Mouse (Mus musculus) heart, postnatal 0 days (tissue): ENCODE results near the gene Dusp22. TPM values are rescaled to one million over a fixed set of nuclear protein-coding genes. Genes with fewer than 3 reads are reported as not detected.
A peak's percentile ranks its signal among the peaks of the same experiment; 100 is the strongest.

ENCODE experiments used
- ATAC-seq: fragments of 200-750 bp; cut with Nextera tagmentation; 2 replicates; pipeline ENCODE4 v1.8.0; 2017; ENCODE audit warnings: low read depth, moderate number of reproducible peaks, moderate library complexity; ENCODE audit not compliant: insufficient read depth
- DNase-seq: peaks from one replicate; pipeline ENCODE4 v3.0.0-alpha.2; 2016; ENCODE audit warnings: low spot score
- H3K27ac ChIP-seq: fragments of 300-500 bp; sonication (generic); 2 replicates; pipeline ENCODE4 v1.5.1; 2014; ENCODE audit warnings: low read depth, mild to moderate bottlenecking
- H3K27me3 ChIP-seq: fragments of 300-500 bp; sonication (generic); 2 replicates; pipeline ENCODE4 v1.6.1; 2014; ENCODE audit warnings: low read length, mixed read lengths; ENCODE audit not compliant: control insufficient read depth, insufficient read depth
- H3K36me3 ChIP-seq: fragments of 300-500 bp; sonication (generic); replicated peaks from 2 replicates; pipeline ENCODE4 v1.6.1; 2014; ENCODE audit warnings: low read length, mixed read lengths; ENCODE audit not compliant: control insufficient read depth, insufficient read depth
- H3K4me1 ChIP-seq: fragments of 300-500 bp; sonication (generic); 2 replicates; pipeline ENCODE4 v1.6.1; 2014; ENCODE audit warnings: antibody characterized with exemption; ENCODE audit not compliant: control insufficient read depth, insufficient read depth
- H3K4me2 ChIP-seq: fragments of 300-500 bp; sonication (generic); 2 replicates; pipeline ENCODE4 v1.6.1; 2014; ENCODE audit warnings: low read depth, mild to moderate bottlenecking, low read length, moderate library complexity
- H3K4me3 ChIP-seq: fragments of 300-500 bp; sonication (generic); 2 replicates; pipeline ENCODE4 v1.5.1; 2014; ENCODE audit warnings: low read depth, low read length
- H3K9ac ChIP-seq: fragments of 300-500 bp; sonication (generic); replicated peaks from 2 replicates; pipeline ENCODE4 v1.6.1; 2014; ENCODE audit warnings: low read depth, low read length, mixed read lengths
- H3K9me3 ChIP-seq: fragments of 300-500 bp; sonication (generic); replicated peaks from 2 replicates; pipeline ENCODE4 v1.6.1; 2016; ENCODE audit warnings: low read length; ENCODE audit not compliant: control insufficient read depth
- CTCF ChIP-seq: IDR thresholded peaks from 2 replicates; pipeline ENCODE4 v1.5.1; 2016; ENCODE audit warnings: antibody characterized with exemption, control low read depth, low read depth
- EP300 ChIP-seq: IDR thresholded peaks from 2 replicates; pipeline ENCODE4 v1.6.1; 2016; ENCODE audit warnings: antibody characterized with exemption, low read depth
- WGBS: fragments of 180-500 bp; shearing (Covaris S2); extraction: QIAGEN DNeasy Blood & Tissue Kit; methylation state at CpG from one replicate; pipeline ENCODE4 v1.1.7; 2014; 5-methylcytosine and 5-hydroxymethylcytosine counted together
- polyA plus RNA-seq: library from polyadenylated mRNA; unstranded; fragments of >200 nt; fragmentation: Nextera tagmentation; extraction: Ambion mirVana; gene quantifications from 2 replicates; pipeline ENCODE4 v1.2.1, GENCODE M21; 2015
- total RNA-seq: library from RNA; depleted of rRNA; stranded (reverse); fragments of >200 nt; gene quantifications from 2 replicates; pipeline ENCODE4 v1.2.3, GENCODE M21; 2014; ENCODE audit warnings: low replicate concordance

Dusp22 gene
- total and polyA plus RNA-seq, 2 experiments from 2014 or later: 7.5 to 15.4 TPM

DNA sequence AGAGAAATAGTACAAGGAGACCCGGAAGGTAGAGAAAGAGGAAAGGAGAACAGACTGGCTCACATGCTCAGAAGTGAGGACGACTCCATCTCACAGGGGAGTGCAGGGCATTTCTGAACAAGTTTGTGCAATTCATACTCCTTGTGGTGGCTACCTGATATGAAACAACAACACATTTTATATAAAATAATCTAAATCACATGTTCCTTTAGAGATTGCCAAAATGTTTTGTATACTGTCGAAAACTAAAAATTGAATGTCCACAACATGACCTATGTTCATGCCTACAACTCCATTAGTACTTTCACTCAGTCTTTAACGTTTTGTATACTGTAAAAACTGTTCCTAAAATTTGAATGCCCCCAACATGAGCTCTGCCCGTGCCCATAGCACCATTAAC lies 81.4 kb downstream of the Dusp22 start:
- Histone ChIP-seq H3K4me1 (no peaks in the 10 kb centered on the region), H3K9ac (no peak overlapping the region), H3K4me2 (no peak overlapping the region), H3K27me3 (no peaks in the 10 kb centered on the region), H3K4me3 (no peak overlapping the region), H3K9me3 (no peaks in the 10 kb centered on the region), H3K27ac (no peak overlapping the region), H3K36me3 (no peaks in the 10 kb centered on the region)
- no peak for DNase-seq
- TF ChIP-seq CTCF: no peak
- no peak for TF ChIP-seq EP300
- ATAC-seq: no peak
- WGBS: 66% methylated on average over 5 of the region's 5 CpGs

DNA sequence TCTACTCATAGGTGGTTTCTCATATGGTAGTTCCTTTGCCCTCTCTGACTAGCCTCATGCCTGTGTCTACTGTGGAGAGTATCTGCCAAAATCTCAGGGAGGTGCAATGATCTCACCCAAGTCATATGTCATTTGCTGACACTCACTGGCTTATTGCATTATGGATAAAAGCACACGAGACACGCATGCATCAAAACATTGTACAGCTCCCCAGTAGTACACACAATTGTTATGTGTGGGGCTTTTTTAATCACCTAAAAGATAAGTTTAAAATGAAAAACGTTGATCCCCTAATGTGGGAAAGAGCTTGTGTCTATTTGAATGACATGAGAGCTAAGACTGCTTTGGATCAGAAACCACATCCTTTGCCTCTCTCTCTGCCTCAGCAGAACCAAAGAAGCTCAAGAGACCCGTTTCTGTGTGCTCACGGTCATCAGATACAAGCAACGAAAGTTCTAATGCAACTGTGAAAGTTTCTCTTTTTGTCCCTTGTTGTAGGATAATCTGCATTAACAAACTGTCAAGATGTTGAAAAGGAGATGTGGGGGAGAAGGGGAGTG lies 82.7 kb downstream of the Dusp22 start:
- Histone ChIP-seq H3K27me3 (peaks cover 10% of the 10 kb centered on the region; the same call in 1 of the 2 replicates), H3K4me3 (no peak overlapping the region), H3K36me3 (no peaks in the 10 kb centered on the region), H3K9me3 (no peaks in the 10 kb centered on the region), H3K4me1 (no peaks in the 10 kb centered on the region), H3K27ac (no peak overlapping the region), H3K9ac (no peak overlapping the region), H3K4me2 (no peak overlapping the region)
- TF ChIP-seq EP300 (no peak), CTCF (no peak)
- 66% methylated on average over 6 of the region's 6 CpGs for WGBS
- DNase-seq: no peak
- ATAC-seq: no peak

DNA sequence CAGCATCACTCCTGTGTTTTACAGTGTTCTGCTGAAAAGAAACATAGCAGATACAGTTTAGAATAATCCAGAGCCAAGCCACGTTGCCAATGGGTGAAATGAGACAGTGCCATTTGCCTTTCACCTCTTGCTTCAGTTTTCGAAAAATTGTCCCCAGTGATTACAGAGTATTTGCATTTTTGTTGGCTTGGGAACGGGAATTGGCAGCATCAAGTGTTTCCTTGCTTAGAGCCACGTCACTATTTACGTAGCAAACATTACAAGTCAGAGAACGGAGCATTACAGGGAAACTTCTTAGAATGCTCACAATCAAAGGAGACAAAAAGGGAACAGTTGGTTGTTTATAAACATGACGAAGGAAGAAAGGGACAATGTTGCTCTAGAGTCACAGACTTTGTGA lies 85.3 kb downstream of the Dusp22 start:
- WGBS: 63% methylated on average over 7 of the region's 7 CpGs
- no peak for ATAC-seq
- TF ChIP-seq CTCF (no peak), EP300 (no peak)
- DNase-seq: no peak
- no peaks in the 10 kb centered on the region for H3K36me3 ChIP-seq
- no peak overlapping the region for H3K27ac ChIP-seq
- H3K4me2 ChIP-seq: no peak overlapping the region
- H3K4me3 ChIP-seq: no peak overlapping the region
- H3K9ac ChIP-seq: no peak overlapping the region
- H3K27me3 ChIP-seq: peaks cover 36% of the 10 kb centered on the region
- H3K9me3 ChIP-seq: no peaks in the 10 kb centered on the region
- H3K4me1 ChIP-seq: peaks cover 9% of the 10 kb centered on the region; the same call in 1 of the 2 replicates

GRCm38 (mm10) chr13:30747068-30747467 lies 87.3 kb downstream of the Dusp22 start:
- no peaks in the 10 kb centered on the region for H3K36me3 ChIP-seq
- H3K4me3 ChIP-seq: no peak overlapping the region
- 82% methylated on average over 5 of the region's 5 CpGs for WGBS
- peaks cover 56% of the 10 kb centered on the region for H3K27me3 ChIP-seq
- no peak for DNase-seq
- no peak overlapping the region for H3K27ac ChIP-seq
- H3K4me1 ChIP-seq: peaks cover 13% of the 10 kb centered on the region; the same call in 1 of the 2 replicates
- no peak overlapping the region for H3K9ac ChIP-seq
- no peaks in the 10 kb centered on the region for H3K9me3 ChIP-seq
- no peak overlapping the region for H3K4me2 ChIP-seq
- no peak for ATAC-seq
- TF ChIP-seq EP300: no peak
- TF ChIP-seq CTCF: no peak

DNA sequence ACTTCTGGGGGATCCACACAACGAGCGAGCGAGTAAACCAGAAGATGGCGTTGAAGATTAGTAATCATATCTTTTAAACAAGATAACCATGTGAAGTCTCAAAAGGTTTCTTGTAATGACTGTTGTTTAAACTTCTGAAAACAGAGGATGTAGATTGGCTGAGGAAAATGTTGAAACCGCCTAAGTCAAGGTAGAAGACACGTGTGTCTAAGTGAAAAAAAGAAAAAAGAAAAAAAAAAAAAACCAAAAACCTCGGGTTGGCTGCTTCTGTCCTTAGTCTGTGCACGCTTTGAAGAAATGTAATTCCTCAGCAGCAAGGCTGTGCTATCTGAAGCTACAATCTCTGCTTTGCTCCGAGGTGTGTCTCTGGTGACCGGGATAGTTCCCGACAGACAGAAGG lies 87.7 kb downstream of the Dusp22 start:
- TF ChIP-seq CTCF: no peak
- no peak for TF ChIP-seq EP300
- H3K9ac ChIP-seq: no peak overlapping the region
- 62% methylated on average over 11 of the region's 11 CpGs for WGBS
- DNase-seq (no peak), ATAC-seq (no peak)
- no peak overlapping the region for H3K4me2 ChIP-seq
- peaks cover 13% of the 10 kb centered on the region; the same call in 1 of the 2 replicates for H3K4me1 ChIP-seq
- H3K27ac ChIP-seq: no peak overlapping the region
- H3K4me3 ChIP-seq: no peak overlapping the region
- peaks cover 59% of the 10 kb centered on the region for H3K27me3 ChIP-seq
- no peaks in the 10 kb centered on the region for H3K9me3 ChIP-seq
- no peaks in the 10 kb centered on the region for H3K36me3 ChIP-seq

- Histone ChIP-seq H3K4me3 (no peak overlapping the region), H3K4me1 (peaks cover 13% of the 10 kb centered on the region; the same call in 1 of the 2 replicates), H3K4me2 (peak overlapping the region; percentile 62; the same call in 1 of the 2 replicates), H3K9me3 (no peaks in the 10 kb centered on the region), H3K27me3 (peaks cover 59% of the 10 kb centered on the region), H3K36me3 (no peaks in the 10 kb centered on the region), H3K9ac (no peak overlapping the region), H3K27ac (no peak overlapping the region)
- ATAC-seq (no peak), DNase-seq (no peak)
- 59% methylated on average over 11 of the region's 11 CpGs for WGBS
- TF ChIP-seq CTCF: no peak
- no peak for TF ChIP-seq EP300
These were observed 88.5 kb downstream of the Dusp22 start for GRCm38 (mm10) chr13:30748321-30748720.
